ENCODE assay signal across 24 mouse cellular contexts in genomic region chr12:3907008-3907407, GRCm38 (mm10). TPM values are rescaled to one million over a fixed set of nuclear protein-coding genes. Genes with fewer than 3 reads are reported as not detected.
DNase-seq lines count a peak whose midpoint lies in the region; ATAC-seq and TF ChIP-seq lines count a peak whose summit lies in the region.
"Had no signal": no experiment of that assay in that cellular context is flagged by ENCODE, and none has a peak within 500 bp of the region (broad histone marks: within the 10 kb centered on the region; RNA-seq: fewer than 3 reads in every experiment).

No protein-coding gene starts in this region.

- no peak for TF ChIP-seq POLR2A in olfactory bulb, adult 2 months (IDR thresholded peaks at IDR 0.05; ENCODE audit: insufficient read depth, low read depth, low read length)

- 0 out of 2 replicates have a peak, but pooled peaks have one; percentile 5 for ATAC-seq in frontal cortex, adult (ENCODE audit: low TSS enrichment)
- ATAC-seq in midbrain, embryonic 13.5 days = no peak
- ATAC-seq in midbrain, embryonic 11.5 days (ENCODE audit: low FRiP score) = no peak
- ATAC-seq: forebrain, embryonic 14.5 days; forebrain, postnatal 0 days; hindbrain, embryonic 16.5 days; Patski had no signal

- no peak overlapping the region for H3K4me3 ChIP-seq in midbrain, embryonic 13.5 days (replicated peaks)
- no peak overlapping the region for H3K4me3 ChIP-seq in midbrain, embryonic 11.5 days (ENCODE audit: low read depth, low read length)
- H3K4me3 ChIP-seq in E14TG2a.4 (replicated peaks; ENCODE audit: low read length) = peak overlapping the region; percentile 32; the same call in 1 of the 2 replicates
- no peak overlapping the region for H3K4me3 ChIP-seq in olfactory bulb, adult 2 months (ENCODE audit: insufficient read depth, low read depth, low read length)
- H3K4me3 ChIP-seq: heart, embryonic 12.5 days; heart, embryonic 15.5 days; hindbrain, embryonic 10.5 days; hindbrain, embryonic 13.5 days had no signal

- no peak for TF ChIP-seq CTCF in E14TG2a.4 (conservative IDR thresholded peaks at IDR 0.05; ENCODE audit: low read length)
- TF ChIP-seq CTCF in olfactory bulb, adult 2 months (IDR thresholded peaks at IDR 0.05; ENCODE audit: insufficient read depth, low read depth, low read length) = no peak

- no peak for DNase-seq in frontal cortex, adult 2 months (ENCODE audit: extremely low spot score in 1 of 2, low spot score in 1 of 2)
- no peak for DNase-seq in midbrain, embryonic 11.5 days (ENCODE audit: low spot score, missing footprints)
- no peak for DNase-seq in right cerebral cortex, postnatal 14 days
- DNase-seq: adrenal gland, postnatal 10 days; adrenal gland, postnatal 36 days; cerebellum, adult 18-20 months; cerebellum, adult 9-10 months; forebrain, postnatal 0 days; gastrocnemius, postnatal 10 days; gastrocnemius, postnatal 36 days; heart, postnatal 10 days; heart, postnatal 36 days had no signal

- WGBS in midbrain, embryonic 13.5 days = 90% methylated on average over 4 of the region's 4 CpGs
- 86% methylated on average over 4 of the region's 4 CpGs for WGBS in midbrain, embryonic 11.5 days
- 84% methylated on average over 4 of the region's 4 CpGs for WGBS in olfactory bulb, adult 2 months

- H3K9me3 ChIP-seq in midbrain, embryonic 13.5 days = no peaks in the 10 kb centered on the region
- no peaks in the 10 kb centered on the region for H3K9me3 ChIP-seq in midbrain, embryonic 11.5 days (ENCODE audit: control insufficient read depth, low read length)
- H3K9me3 ChIP-seq in E14TG2a.4 (ENCODE audit: low read length) = no peaks in the 10 kb centered on the region
- H3K9me3 ChIP-seq: G1E; heart, embryonic 12.5 days; heart, embryonic 15.5 days; hindbrain, embryonic 10.5 days; hindbrain, embryonic 13.5 days had no signal

- H3K27me3 ChIP-seq in midbrain, embryonic 13.5 days = no peaks in the 10 kb centered on the region
- H3K27me3 ChIP-seq in midbrain, embryonic 11.5 days (ENCODE audit: control insufficient read depth, insufficient read depth, low read length) = no peaks in the 10 kb centered on the region
- H3K27me3 ChIP-seq in E14TG2a.4 (ENCODE audit: insufficient read depth, low read length) = no peaks in the 10 kb centered on the region
- H3K27me3 ChIP-seq: heart, embryonic 12.5 days; heart, embryonic 15.5 days; hindbrain, embryonic 13.5 days; Patski had no signal

- no peak overlapping the region for H3K4me2 ChIP-seq in midbrain, embryonic 13.5 days (replicated peaks)
- no peak overlapping the region for H3K4me2 ChIP-seq in midbrain, embryonic 11.5 days
- H3K4me2 ChIP-seq: heart, embryonic 12.5 days; heart, embryonic 15.5 days; hindbrain, embryonic 13.5 days had no signal

- 0 out of 2 replicates have a peak overlapping the region, but pooled peaks have one; percentile 25 for H3K27ac ChIP-seq in midbrain, embryonic 13.5 days
- H3K27ac ChIP-seq in midbrain, embryonic 11.5 days (ENCODE audit: low read depth, low read length) = no peak overlapping the region
- H3K27ac ChIP-seq in olfactory bulb, adult 2 months (ENCODE audit: insufficient read depth, low read depth, low read length) = 0 out of 2 replicates have a peak overlapping the region, but pooled peaks have one; percentile 28
- H3K27ac ChIP-seq: heart, embryonic 15.5 days; hindbrain, embryonic 10.5 days; hindbrain, embryonic 13.5 days had no signal

- peaks cover 84% of the 10 kb centered on the region for H3K36me3 ChIP-seq in midbrain, embryonic 13.5 days
- H3K36me3 ChIP-seq in midbrain, embryonic 11.5 days (ENCODE audit: control insufficient read depth, insufficient read depth, low read length) = peaks cover 31% of the 10 kb centered on the region
- peaks cover 76% of the 10 kb centered on the region for H3K36me3 ChIP-seq in E14TG2a.4 (ENCODE audit: insufficient read depth, low read length)
- H3K36me3 ChIP-seq: G1E had no signal

- no peaks in the 10 kb centered on the region for H3K4me1 ChIP-seq in midbrain, embryonic 13.5 days (replicated peaks)
- H3K4me1 ChIP-seq in midbrain, embryonic 11.5 days (ENCODE audit: control insufficient read depth, insufficient read depth, low read length) = no peaks in the 10 kb centered on the region
- H3K4me1 ChIP-seq in E14TG2a.4 (replicated peaks; ENCODE audit: low read depth, low read length) = peaks cover 54% of the 10 kb centered on the region
- peaks cover 18% of the 10 kb centered on the region for H3K4me1 ChIP-seq in olfactory bulb, adult 2 months (ENCODE audit: control insufficient read depth, insufficient read depth, low read length)
- H3K4me1 ChIP-seq: heart, embryonic 15.5 days; hindbrain, embryonic 10.5 days; hindbrain, embryonic 13.5 days had no signal

- no peak overlapping the region for H3K9ac ChIP-seq in midbrain, embryonic 13.5 days (replicated peaks)
- H3K9ac ChIP-seq in midbrain, embryonic 11.5 days (ENCODE audit: low read length) = no peak overlapping the region
- H3K9ac ChIP-seq: forebrain, postnatal 0 days; heart, embryonic 12.5 days; heart, embryonic 15.5 days; hindbrain, embryonic 13.5 days had no signal

RNA-seq across cellular contexts. Expression of gene Pomc, which starts 47.7 kb away (rescaled TPM):
- polyA plus RNA-seq in frontal cortex, adult 2 months (2012; rRNA removed) = 5.6 and 5.8 TPM in 2 replicates
- polyA plus RNA-seq in midbrain, embryonic 13.5 days (2015; fragmentation: Nextera tagmentation; extraction: Ambion mirVana) = 9.3 and 12.8 TPM in 2 replicates
- polyA plus RNA-seq in midbrain, embryonic 11.5 days (2014; fragmentation: Nextera tagmentation; extraction: Ambion mirVana) = 6.9 and 7.3 TPM in 2 replicates
- not detected in 2 replicates for polyA plus RNA-seq in olfactory bulb, adult 2 months (2012; ENCODE audit: insufficient read depth, insufficient read length, low replicate concordance, missing spikeins)
- polyA plus RNA-seq: G1E, Patski had no signal
